4 mouse cellular contexts compared by ENCODE assay signal in the genomic region with DNA sequence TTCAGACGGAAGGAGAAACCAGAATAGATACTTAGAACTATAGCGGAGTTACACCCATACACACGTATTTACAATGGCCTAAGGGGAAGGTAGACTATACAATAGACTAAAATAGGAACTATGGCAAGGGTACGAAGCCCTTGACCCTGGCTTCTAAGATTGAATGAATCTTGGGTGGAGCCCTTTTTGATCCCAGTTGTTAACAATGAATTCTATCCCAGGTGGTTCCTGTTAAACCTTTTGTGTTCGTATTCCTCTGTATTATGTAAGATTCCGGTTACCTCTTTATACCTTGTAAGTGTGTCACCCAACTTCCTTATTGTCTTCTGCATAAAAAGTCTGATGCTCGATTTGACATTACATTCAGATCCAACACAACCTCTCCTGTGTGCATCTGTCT.
A peak's percentile ranks its signal among the peaks of the same experiment; 100 is the strongest.
DNase-seq lines count a peak whose midpoint lies in the region; TF ChIP-seq lines count a peak whose summit lies in the region.
"Not testable (repeated sequence)": the region's sequence is repeated elsewhere in the genome, so short reads cannot be mapped to it uniquely, and the experiment has no call there.

No protein-coding gene starts in this region.

- not testable (repeated sequence) for H3K4me1 ChIP-seq in ES-Bruce4 (ENCODE audit: control insufficient read depth, insufficient read depth, low read length)

- H3K9ac ChIP-seq in ES-Bruce4 (ENCODE audit: low read depth, poor library complexity, severe bottlenecking): not testable (repeated sequence)

- not testable (repeated sequence) for H3K9me3 ChIP-seq in ES-Bruce4 (replicated peaks; ENCODE audit: control insufficient read depth, insufficient read depth, low read length, poor library complexity, severe bottlenecking)

- not testable (repeated sequence) for H3K36me3 ChIP-seq in ES-Bruce4 (ENCODE audit: control insufficient read depth, insufficient read depth, low read length, poor library complexity, severe bottlenecking)

- not testable (repeated sequence) for H3K27me3 ChIP-seq in ES-Bruce4 (ENCODE audit: control insufficient read depth, insufficient read depth, low read length, poor library complexity, severe bottlenecking)

- TF ChIP-seq POLR2A in ES-Bruce4 (IDR thresholded peaks at IDR 0.05; ENCODE audit: insufficient read depth, low read length): not testable (repeated sequence)

- DNase-seq in ES-CJ7 (ENCODE audit: low read depth, low spot score) (peak; percentile 34), R1 (ENCODE audit: low read depth, low spot score) (peak; percentile 86), ZHBTc4 (ENCODE audit: low read depth, low spot score) (peak; percentile 73)

- peak overlapping the region; percentile 36; the same call in 1 of the 2 replicates for H3K27ac ChIP-seq in ES-Bruce4 (ENCODE audit: insufficient read depth, low read length)

- H3K4me3 ChIP-seq in ES-Bruce4 (ENCODE audit: low read depth, low read length): not testable (repeated sequence)

- not testable (repeated sequence) for TF ChIP-seq EP300 in ES-Bruce4 (IDR thresholded peaks at IDR 0.05; ENCODE audit: insufficient read depth, low read depth, low read length)

- not testable (repeated sequence) for TF ChIP-seq CTCF in ES-Bruce4 (IDR thresholded peaks at IDR 0.05; ENCODE audit: low read depth, low read length)

Comparison
In these comparisons a context has a peak if more than half of its experiments do, and no peak if none do; other contexts are left out.
1. DNase-seq: peak in every context shown above with its lines; median percentile 86 in R1; 73 in ZHBTc4; 34 in ES-CJ7.